Mouse (Mus musculus) stomach, postnatal 0 days (tissue): ENCODE results near the gene Gng7. TPM values are rescaled to one million over a fixed set of nuclear protein-coding genes. Genes with fewer than 3 reads are reported as not detected.

Experiments
- ATAC-seq: fragments of 200-750 bp; cut with Nextera tagmentation; 2 replicates; pipeline ENCODE4 v1.8.0; 2017; ENCODE audit not compliant: low FRiP score, low TSS enrichment
- DNase-seq: peaks from one replicate; pipeline ENCODE4 v3.0.0-alpha.2; 2016; ENCODE audit warnings: low spot score
- H3K27ac ChIP-seq: fragments of 300-500 bp; sonication (generic); replicated peaks from 2 replicates; pipeline ENCODE4 v1.5.1; 2014; ENCODE audit warnings: mild to moderate bottlenecking, control low read depth
- H3K27me3 ChIP-seq: fragments of 300-500 bp; sonication (generic); 2 replicates; pipeline ENCODE4 v1.6.1; 2014; ENCODE audit warnings: low read length; ENCODE audit not compliant: control insufficient read depth, insufficient read depth
- H3K36me3 ChIP-seq: fragments of 300-500 bp; sonication (generic); 2 replicates; pipeline ENCODE4 v1.6.1; 2014; ENCODE audit warnings: low read length, mixed read lengths; ENCODE audit not compliant: control insufficient read depth, insufficient read depth
- H3K4me1 ChIP-seq: fragments of 300-500 bp; sonication (generic); replicated peaks from 2 replicates; pipeline ENCODE4 v1.6.1; 2014; ENCODE audit warnings: antibody characterized with exemption; ENCODE audit not compliant: control insufficient read depth, insufficient read depth
- H3K4me2 ChIP-seq: fragments of 300-500 bp; sonication (generic); replicated peaks from 2 replicates; pipeline ENCODE4 v1.6.1; 2014; ENCODE audit warnings: low read depth, mild to moderate bottlenecking, control low read depth, moderate library complexity
- H3K4me3 ChIP-seq: fragments of 300-500 bp; sonication (generic); 2 replicates; pipeline ENCODE4 v1.5.1; 2014; ENCODE audit warnings: low read depth, low read length, control low read depth
- H3K9ac ChIP-seq: fragments of 300-500 bp; sonication (generic); 2 replicates; pipeline ENCODE4 v1.6.1; 2014; ENCODE audit warnings: mild to moderate bottlenecking, low read length, control low read depth, mixed read lengths
- H3K9me3 ChIP-seq: fragments of 300-500 bp; sonication (generic); 2 replicates; pipeline ENCODE4 v1.6.1; 2016; ENCODE audit warnings: low read length; ENCODE audit not compliant: control insufficient read depth
- CTCF ChIP-seq: IDR thresholded peaks from 2 replicates; pipeline ENCODE4 v1.5.1; 2016; ENCODE audit warnings: antibody characterized with exemption, low read depth, mild to moderate bottlenecking, moderate library complexity
- EP300 ChIP-seq: optimal IDR thresholded peaks from 2 replicates; pipeline ENCODE3; 2016; ENCODE audit warnings: antibody characterized with exemption
- WGBS: fragments of 180-500 bp; shearing (Covaris S2); extraction: QIAGEN DNeasy Blood & Tissue Kit; methylation state at CpG from one replicate; pipeline ENCODE4 v1.1.7; 2014; 5-methylcytosine and 5-hydroxymethylcytosine counted together
- polyA plus RNA-seq: library from polyadenylated mRNA; unstranded; fragments of >200 nt; fragmentation: Nextera tagmentation; extraction: Ambion mirVana; gene quantifications from 2 replicates; pipeline ENCODE4 v1.2.1, GENCODE M21; 2015

Gene Gng7
- polyA plus RNA-seq, 1 experiment from 2014 or later: 1.3 TPM

GRCm38 (mm10) chr10:80957791-80958190 lies 57.0 kb downstream of the Gng7 start:
- no peaks in the 10 kb centered on the region for H3K36me3 ChIP-seq
- WGBS: 78% methylated on average over 4 of the region's 4 CpGs
- no peaks in the 10 kb centered on the region for H3K9me3 ChIP-seq
- no peak overlapping the region for H3K4me3 ChIP-seq
- no peak overlapping the region for H3K27ac ChIP-seq
- TF ChIP-seq CTCF (no peak), EP300 (no peak)
- peaks cover 13% of the 10 kb centered on the region for H3K4me1 ChIP-seq
- no peak overlapping the region for H3K9ac ChIP-seq
- DNase-seq: no peak
- ATAC-seq: no peak
- H3K4me2 ChIP-seq: no peak overlapping the region
- H3K27me3 ChIP-seq: no peaks in the 10 kb centered on the region

- H3K27ac ChIP-seq: no peak overlapping the region
- DNase-seq (no peak), ATAC-seq (no peak)
- no peak for TF ChIP-seq CTCF
- TF ChIP-seq EP300: no peak
- no peaks in the 10 kb centered on the region for H3K36me3 ChIP-seq
- WGBS: 83% methylated on average over 6 of the region's 6 CpGs
- no peak overlapping the region for H3K4me2 ChIP-seq
- peaks cover 13% of the 10 kb centered on the region for H3K4me1 ChIP-seq
- no peak overlapping the region for H3K4me3 ChIP-seq
- no peaks in the 10 kb centered on the region for H3K9me3 ChIP-seq
- H3K9ac ChIP-seq: no peak overlapping the region
- H3K27me3 ChIP-seq: no peaks in the 10 kb centered on the region
These were observed 57.8 kb downstream of the Gng7 start for GRCm38 (mm10) chr10:80956901-80957300.

DNA sequence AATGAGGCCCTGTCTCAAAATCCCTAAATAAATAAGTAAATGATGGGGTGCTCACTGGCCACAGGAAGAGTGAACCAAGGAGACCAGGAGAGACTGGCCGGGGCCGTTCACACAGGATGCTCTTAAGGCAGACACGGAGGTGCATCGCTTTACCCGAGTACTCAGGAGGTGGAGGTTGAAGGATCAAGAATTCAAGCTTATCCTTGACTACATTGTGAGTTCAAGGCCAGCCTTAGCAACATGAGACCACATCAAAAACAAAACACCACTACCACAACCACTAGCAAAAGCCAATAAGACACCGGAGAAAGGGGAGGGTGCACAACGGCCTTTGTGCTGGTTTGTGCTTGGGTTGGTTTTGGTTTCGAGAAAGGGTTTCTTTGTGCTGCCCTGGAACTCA lies 58.4 kb downstream of the Gng7 start:
- H3K9me3 ChIP-seq: no peaks in the 10 kb centered on the region
- no peaks in the 10 kb centered on the region for H3K27me3 ChIP-seq
- H3K4me3 ChIP-seq: no peak overlapping the region
- H3K36me3 ChIP-seq: no peaks in the 10 kb centered on the region
- no peak overlapping the region for H3K27ac ChIP-seq
- H3K9ac ChIP-seq: no peak overlapping the region
- no peak overlapping the region for H3K4me2 ChIP-seq
- H3K4me1 ChIP-seq: peaks cover 13% of the 10 kb centered on the region
- DNase-seq: no peak
- 93% methylated on average over 8 of the region's 8 CpGs for WGBS
- no peak for TF ChIP-seq EP300
- no peak for TF ChIP-seq CTCF
- ATAC-seq: no peak

- no peaks in the 10 kb centered on the region for H3K9me3 ChIP-seq
- no peaks in the 10 kb centered on the region for H3K27me3 ChIP-seq
- peaks cover 10% of the 10 kb centered on the region for H3K4me1 ChIP-seq
- ATAC-seq (peak; percentile 33; the same call in 1 of the 2 replicates), DNase-seq (peak; percentile 76)
- H3K36me3 ChIP-seq: no peaks in the 10 kb centered on the region
- 23% methylated on average over 9 of the region's 9 CpGs for WGBS
- 0 out of 2 replicates have a peak overlapping the region, but pooled peaks have one; percentile 13 for H3K9ac ChIP-seq
- H3K27ac ChIP-seq: peak overlapping the region; percentile 89
- no peak for TF ChIP-seq EP300
- peak; percentile 90 for TF ChIP-seq CTCF
- H3K4me3 ChIP-seq: no peak overlapping the region
- H3K4me2 ChIP-seq: no peak overlapping the region
These were observed 59.2 kb downstream of the Gng7 start for GRCm38 (mm10) chr10:80955536-80955935.

DNA sequence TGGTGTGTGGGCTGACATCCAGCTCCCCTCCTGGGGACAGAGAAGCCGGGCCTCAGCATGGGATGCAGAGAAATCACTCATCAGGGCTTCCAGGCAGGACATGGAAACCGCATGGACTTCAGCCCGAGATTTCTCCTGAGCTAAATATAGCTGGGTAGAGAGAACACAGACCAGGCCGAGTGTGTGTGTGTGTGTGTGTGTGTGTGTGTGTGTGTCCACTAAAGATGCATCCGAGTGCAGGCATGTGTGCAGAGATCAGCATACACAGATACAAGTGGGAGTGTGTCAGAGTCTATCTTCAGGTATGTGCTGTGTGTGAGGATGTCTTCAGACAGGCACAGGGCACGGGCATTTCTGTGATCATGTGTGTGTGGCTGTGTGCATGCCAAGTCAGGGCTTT lies 59.9 kb downstream of the Gng7 start:
- H3K9ac ChIP-seq: no peak overlapping the region
- peak overlapping the region; percentile 89 for H3K27ac ChIP-seq
- no peaks in the 10 kb centered on the region for H3K36me3 ChIP-seq
- H3K4me3 ChIP-seq: no peak overlapping the region
- ATAC-seq: peak; percentile 60; the same call in 1 of the 2 replicates
- no peaks in the 10 kb centered on the region for H3K9me3 ChIP-seq
- H3K4me2 ChIP-seq: no peak overlapping the region
- H3K4me1 ChIP-seq: peaks cover 10% of the 10 kb centered on the region
- DNase-seq: peak; percentile 50
- H3K27me3 ChIP-seq: no peaks in the 10 kb centered on the region
- TF ChIP-seq CTCF: no peak
- no peak for TF ChIP-seq EP300
- 34% methylated on average over 6 of the region's 6 CpGs for WGBS

DNA sequence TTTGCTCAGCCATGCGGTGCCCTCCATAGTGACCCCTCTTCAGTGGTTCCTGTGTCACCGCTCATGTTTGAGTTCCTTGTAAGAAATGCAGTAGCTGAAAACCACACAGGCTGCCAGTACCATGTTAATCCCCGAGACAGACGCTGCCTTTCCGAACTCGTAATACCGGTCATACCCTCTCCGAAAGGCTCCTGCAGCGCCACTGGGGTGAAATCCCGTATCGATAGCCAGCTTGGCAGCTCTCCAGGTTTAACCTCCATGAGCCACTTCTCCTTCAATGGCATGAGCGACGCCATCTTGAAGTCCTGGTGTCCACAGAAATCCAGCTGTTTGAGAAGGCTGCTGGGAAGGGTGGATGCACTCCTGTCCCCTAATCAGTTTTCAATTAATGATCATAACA lies 60.3 kb downstream of the Gng7 start:
- H3K9me3 ChIP-seq: no peaks in the 10 kb centered on the region
- DNase-seq (peak; percentile 73), ATAC-seq (no peak)
- 30% methylated on average over 13 of the region's 13 CpGs for WGBS
- H3K9ac ChIP-seq: no peak overlapping the region
- peak overlapping the region; percentile 89 for H3K27ac ChIP-seq
- H3K27me3 ChIP-seq: no peaks in the 10 kb centered on the region
- no peak for TF ChIP-seq CTCF
- no peak for TF ChIP-seq EP300
- no peak overlapping the region for H3K4me2 ChIP-seq
- H3K36me3 ChIP-seq: no peaks in the 10 kb centered on the region
- H3K4me1 ChIP-seq: peaks cover 10% of the 10 kb centered on the region
- no peak overlapping the region for H3K4me3 ChIP-seq
